Mouse (Mus musculus) erythroblast, embryonic 14.5 days (primary cell): ENCODE data around the gene Ankmy1. TPM values are rescaled to one million over a fixed set of nuclear protein-coding genes. Genes with fewer than 3 reads are reported as not detected.

Experiments
- H3K27me3 ChIP-seq: 2 replicates; pipeline ENCODE4 v1.6.1; 2012; ENCODE audit warnings: inconsistent platforms; ENCODE audit not compliant: control insufficient read depth
- H3K36me3 ChIP-seq: 2 replicates; pipeline ENCODE4 v1.6.1; 2012; ENCODE audit warnings: mild to moderate bottlenecking, inconsistent platforms; ENCODE audit not compliant: control insufficient read depth
- H3K4me1 ChIP-seq: 2 replicates; pipeline ENCODE4 v1.6.1; 2012; ENCODE audit warnings: inconsistent platforms; ENCODE audit not compliant: control insufficient read depth
- H3K4me3 ChIP-seq: replicated peaks from 2 replicates; pipeline ENCODE3; 2012; ENCODE audit warnings: moderate library complexity, mild to moderate bottlenecking, inconsistent platforms
- H3K9me3 ChIP-seq: 2 replicates; pipeline ENCODE4 v1.6.1; 2012; ENCODE audit warnings: low read length, inconsistent platforms, mixed read lengths; ENCODE audit not compliant: control insufficient read depth
- GATA1 ChIP-seq: IDR thresholded peaks from 2 replicates; pipeline ENCODE4 v1.6.1; 2012; ENCODE audit warnings: low read length, inconsistent platforms, mixed read lengths
- TAL1 ChIP-seq: IDR thresholded peaks from 3 replicates; pipeline ENCODE4 v1.6.1; 2012; ENCODE audit warnings: low read length, inconsistent platforms, mixed read lengths
- polyA plus RNA-seq: library from polyadenylated mRNA; stranded (reverse); fragments of >175 nt; gene quantifications from 2 replicates; pipeline ENCODE4 v1.2.3, GENCODE M21; 2012

The Ankmy1 gene
- polyA plus RNA-seq, 1 experiment: not detected

- no peak overlapping the region for H3K4me3 ChIP-seq
- H3K9me3 ChIP-seq: no peaks in the 10 kb centered on the region
- TF ChIP-seq GATA1: no peak
- no peak for TF ChIP-seq TAL1
- no peaks in the 10 kb centered on the region for H3K27me3 ChIP-seq
- no peaks in the 10 kb centered on the region for H3K36me3 ChIP-seq
- no peaks in the 10 kb centered on the region for H3K4me1 ChIP-seq
Observed at GRCm38 (mm10) chr1:92839211-92839610, 63.5 kb downstream of the Ankmy1 start.

- TF ChIP-seq GATA1: no peak
- no peak for TF ChIP-seq TAL1
- no peak overlapping the region for H3K4me3 ChIP-seq
- no peaks in the 10 kb centered on the region for H3K36me3 ChIP-seq
- peaks cover 7% of the 10 kb centered on the region for H3K27me3 ChIP-seq
- H3K9me3 ChIP-seq: no peaks in the 10 kb centered on the region
- H3K4me1 ChIP-seq: no peaks in the 10 kb centered on the region
Observed at GRCm38 (mm10) chr1:92837931-92838833, 64.5 kb downstream of the Ankmy1 start.

GRCm38 (mm10) chr1:92833987-92834706 is 68.6 kb downstream of the Ankmy1 start:
- no peak overlapping the region for H3K4me3 ChIP-seq
- H3K36me3 ChIP-seq: no peaks in the 10 kb centered on the region
- no peak for TF ChIP-seq TAL1
- TF ChIP-seq GATA1: no peak
- peaks cover 2% of the 10 kb centered on the region for H3K4me1 ChIP-seq
- H3K9me3 ChIP-seq: no peaks in the 10 kb centered on the region
- peaks cover 48% of the 10 kb centered on the region for H3K27me3 ChIP-seq

- Histone ChIP-seq H3K27me3 (peaks cover 49% of the 10 kb centered on the region), H3K9me3 (no peaks in the 10 kb centered on the region), H3K36me3 (no peaks in the 10 kb centered on the region), H3K4me3 (peak overlapping the region; percentile 33), H3K4me1 (peaks cover 2% of the 10 kb centered on the region)
- TF ChIP-seq GATA1 (no peak), TAL1 (no peak)
Observed at GRCm38 (mm10) chr1:92832011-92833010, 70.4 kb downstream of the Ankmy1 start.

GRCm38 (mm10) chr1:92831188-92832001 is 71.3 kb downstream of the Ankmy1 start, which contains the start of gene Gpc1:
Gene Gpc1, plus strand, starts transcription at chr1:92831645.
- no peaks in the 10 kb centered on the region for H3K36me3 ChIP-seq
- H3K9me3 ChIP-seq: no peaks in the 10 kb centered on the region
- TF ChIP-seq TAL1 (no peak), GATA1 (no peak)
- H3K27me3 ChIP-seq: peaks cover 49% of the 10 kb centered on the region
- peaks cover 2% of the 10 kb centered on the region for H3K4me1 ChIP-seq
- H3K4me3 ChIP-seq: peak within 1 kb of the TSS; percentile 33

GRCm38 (mm10) chr1:92830626-92831187 is 72.0 kb downstream of the Ankmy1 start:
- Histone ChIP-seq H3K9me3 (no peaks in the 10 kb centered on the region), H3K4me3 (no peak overlapping the region), H3K4me1 (peaks cover 2% of the 10 kb centered on the region), H3K36me3 (no peaks in the 10 kb centered on the region), H3K27me3 (peaks cover 49% of the 10 kb centered on the region)
- TF ChIP-seq TAL1 (no peak), GATA1 (no peak)

GRCm38 (mm10) chr1:92815756-92816294 is 86.9 kb downstream of the Ankmy1 start:
- Histone ChIP-seq H3K27me3 (no peaks in the 10 kb centered on the region), H3K36me3 (no peaks in the 10 kb centered on the region), H3K4me3 (no peak overlapping the region), H3K4me1 (no peaks in the 10 kb centered on the region), H3K9me3 (peaks cover 5% of the 10 kb centered on the region; the same call in 1 of the 2 replicates)
- TF ChIP-seq GATA1: no peak
- no peak for TF ChIP-seq TAL1
